Mouse (Mus musculus) v-Abl transformed pro-B cells (cell line): ENCODE data around the gene Hsd3b7.

Source experiments
- in situ Hi-C, 2 experiments: fragments of 400-800 bp; cut with MboI; formaldehyde crosslinking; loops; one replicate each; pipeline ENCODE4 v1.15.1; 2025; ENCODE audit not compliant: unreplicated experiment in 2 of 2

Hsd3b7 gene

DNA sequence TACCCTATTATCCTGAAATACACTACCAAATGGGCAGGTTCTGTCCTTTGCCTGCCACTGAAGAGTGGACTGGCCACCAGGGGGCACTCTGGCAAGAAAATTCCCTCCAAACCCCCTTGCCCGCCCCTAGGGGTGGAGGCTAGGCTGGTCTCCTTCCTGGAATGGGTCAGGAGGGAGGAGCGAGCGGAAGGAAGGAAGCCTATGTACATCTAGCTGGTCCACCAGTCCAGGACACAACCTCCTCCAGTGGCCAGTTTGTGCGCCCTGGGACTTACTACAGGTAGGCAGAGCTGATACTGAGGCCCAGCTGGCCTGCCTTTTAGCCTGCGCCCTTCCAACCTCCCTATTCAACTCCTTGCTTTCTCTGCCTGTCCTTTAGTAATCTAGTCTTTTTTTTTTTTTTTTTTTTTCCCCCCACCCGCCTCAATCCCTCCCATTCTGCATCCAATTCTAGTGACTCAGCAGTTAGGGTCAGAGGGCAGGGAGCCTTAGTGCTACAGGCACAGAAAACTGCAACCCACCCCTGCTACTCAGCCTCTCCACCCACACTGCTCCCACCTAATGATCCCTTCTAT, at the start of gene Hsd3b7:
Gene Hsd3b7 (plus strand): TSS at position 170 of the 575 bp plus-strand sequence.
- in situ Hi-C loops = loop anchor here in 1 of 2 experiments (10.0 kb wide), 1 partner anchor 144 kb away; the partner anchor contains the start of gene Prss36

GRCm38 (mm10) chr7:127751619-127752018, 48.8 kb upstream of the Hsd3b7 start:
- in situ Hi-C loops = no loop called here

DNA sequence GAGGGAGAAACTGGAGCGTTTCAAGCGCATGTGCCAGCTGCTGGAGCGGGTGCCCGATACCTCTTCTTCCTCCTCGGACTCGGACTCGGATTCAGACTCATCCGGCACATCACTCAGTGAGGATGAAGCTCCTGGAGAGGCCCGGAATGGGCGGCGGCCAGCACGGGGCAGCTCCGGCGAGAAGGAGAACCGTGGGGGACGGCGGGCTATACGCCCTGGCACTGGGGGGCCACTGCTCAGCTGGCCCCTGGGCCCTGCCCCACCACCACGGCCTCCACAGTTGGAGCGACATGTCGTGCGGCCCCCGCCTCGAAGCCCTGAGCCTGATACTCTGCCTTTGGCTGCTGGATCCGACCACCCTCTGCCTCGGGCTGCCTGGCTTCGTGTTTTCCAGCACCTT, 48.3 kb upstream of the Hsd3b7 start:
- in situ Hi-C loops = no loop called here

- in situ Hi-C loops = no loop called here
These were observed 47.2 kb upstream of the Hsd3b7 start for GRCm38 (mm10) chr7:127753158-127753557.

DNA sequence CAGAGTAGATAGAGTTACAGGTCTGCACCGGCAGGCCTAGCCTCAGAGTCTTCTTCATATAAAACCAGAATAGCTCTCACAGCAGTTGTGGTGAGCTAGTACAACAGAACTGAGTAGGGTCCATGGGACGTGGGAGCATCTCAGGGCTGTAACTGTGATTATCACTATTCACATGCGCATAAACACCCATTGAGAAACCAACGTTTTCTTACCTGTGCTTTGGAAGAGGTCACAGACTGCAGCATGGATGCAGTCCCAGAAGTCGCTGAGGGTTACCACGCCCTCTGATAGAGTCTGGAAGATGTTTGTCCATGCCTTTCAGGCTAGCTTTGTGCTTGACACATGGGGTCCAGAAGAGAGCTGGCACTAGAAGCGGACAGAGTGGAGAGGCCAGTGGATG, 46.7 kb upstream of the Hsd3b7 start:
- in situ Hi-C loops = no loop called here

GRCm38 (mm10) chr7:127759716-127760115, 40.7 kb upstream of the Hsd3b7 start:
- in situ Hi-C loops = no loop called here

GRCm38 (mm10) chr7:127760478-127760877, 39.9 kb upstream of the Hsd3b7 start:
- in situ Hi-C loops = no loop called here

DNA sequence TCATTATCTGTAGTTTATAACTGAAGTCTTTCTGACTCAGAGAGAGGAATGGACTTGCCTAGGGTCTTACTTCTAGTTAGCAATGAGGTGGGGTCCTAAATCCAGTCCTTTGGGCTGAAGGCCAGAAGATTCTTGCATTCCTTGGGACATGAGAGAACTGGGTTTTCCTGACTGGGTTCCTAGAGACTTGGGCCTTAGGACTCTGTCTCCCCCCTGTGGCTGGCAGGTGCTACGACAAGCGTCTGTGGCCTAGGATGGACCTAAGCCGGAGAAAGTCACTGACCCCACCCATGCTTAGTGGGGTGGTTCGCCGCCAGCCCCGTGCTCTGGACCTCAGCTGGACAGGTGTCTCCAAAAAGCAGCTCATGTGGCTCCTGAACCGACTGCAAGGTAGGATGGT, 39.4 kb upstream of the Hsd3b7 start:
- in situ Hi-C loops = no loop called here

GRCm38 (mm10) chr7:127763642-127764041, 36.8 kb upstream of the Hsd3b7 start:
- in situ Hi-C loops = no loop called here

DNA sequence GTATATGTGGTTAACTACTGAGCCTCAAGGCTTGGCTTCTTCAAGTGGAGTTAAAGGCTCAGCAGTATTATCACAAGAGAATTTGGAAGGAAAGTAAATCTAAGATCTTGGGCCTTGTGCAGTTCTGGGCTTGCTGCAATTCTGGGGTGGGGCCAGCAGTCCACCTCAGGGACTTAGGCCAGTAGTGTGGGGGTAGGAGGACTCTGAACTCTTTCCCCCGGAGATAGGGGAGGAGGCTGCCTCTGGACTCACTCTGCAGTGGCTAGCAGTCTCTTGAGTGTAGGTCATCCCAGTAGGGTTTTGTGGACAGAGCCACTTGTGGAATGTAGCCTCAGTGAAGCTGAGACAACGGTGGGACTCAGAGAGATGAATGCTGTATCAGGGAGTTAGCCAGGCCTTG, 34.6 kb upstream of the Hsd3b7 start:
- in situ Hi-C loops = no loop called here

DNA sequence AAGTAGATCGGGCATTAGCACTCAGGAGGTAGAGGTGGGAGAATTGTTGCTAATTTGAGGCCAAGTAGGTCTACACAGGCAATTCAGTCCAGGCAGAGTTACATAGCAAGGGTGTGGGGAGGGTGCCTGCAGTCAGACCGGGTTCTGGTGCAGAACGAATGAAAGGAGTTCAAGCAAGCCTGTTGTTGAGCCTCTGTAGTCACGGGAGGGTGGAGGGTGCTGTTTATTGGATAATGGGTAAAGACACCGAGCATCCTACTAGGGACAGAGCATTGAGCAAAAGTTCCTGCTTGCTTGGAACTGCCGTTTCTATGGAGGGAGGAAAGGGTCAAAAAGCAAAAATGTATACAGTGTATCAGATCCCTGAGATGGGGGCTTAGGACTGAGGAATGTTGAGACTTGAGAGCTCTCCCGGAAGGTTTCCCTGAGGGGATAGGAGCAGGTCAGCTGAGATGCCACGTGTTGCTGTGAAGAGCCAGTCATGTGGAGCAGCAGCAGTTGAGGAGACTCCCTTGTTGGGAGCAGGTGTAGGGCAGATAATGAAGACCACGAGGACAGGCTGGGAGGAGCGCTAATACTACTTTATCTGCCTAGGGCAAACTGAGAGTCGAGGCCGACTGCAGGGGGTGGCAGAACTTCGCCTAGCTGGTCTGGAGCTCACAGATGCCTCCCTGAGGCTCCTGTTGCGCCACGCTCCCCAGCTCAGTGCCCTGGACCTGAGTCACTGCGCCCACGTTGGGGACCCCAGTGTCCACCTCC, 33.4 kb upstream of the Hsd3b7 start:
- in situ Hi-C loops = no loop called here

- in situ Hi-C loops = no loop called here
These were observed 32.6 kb upstream of the Hsd3b7 start for GRCm38 (mm10) chr7:127767671-127768345.

DNA sequence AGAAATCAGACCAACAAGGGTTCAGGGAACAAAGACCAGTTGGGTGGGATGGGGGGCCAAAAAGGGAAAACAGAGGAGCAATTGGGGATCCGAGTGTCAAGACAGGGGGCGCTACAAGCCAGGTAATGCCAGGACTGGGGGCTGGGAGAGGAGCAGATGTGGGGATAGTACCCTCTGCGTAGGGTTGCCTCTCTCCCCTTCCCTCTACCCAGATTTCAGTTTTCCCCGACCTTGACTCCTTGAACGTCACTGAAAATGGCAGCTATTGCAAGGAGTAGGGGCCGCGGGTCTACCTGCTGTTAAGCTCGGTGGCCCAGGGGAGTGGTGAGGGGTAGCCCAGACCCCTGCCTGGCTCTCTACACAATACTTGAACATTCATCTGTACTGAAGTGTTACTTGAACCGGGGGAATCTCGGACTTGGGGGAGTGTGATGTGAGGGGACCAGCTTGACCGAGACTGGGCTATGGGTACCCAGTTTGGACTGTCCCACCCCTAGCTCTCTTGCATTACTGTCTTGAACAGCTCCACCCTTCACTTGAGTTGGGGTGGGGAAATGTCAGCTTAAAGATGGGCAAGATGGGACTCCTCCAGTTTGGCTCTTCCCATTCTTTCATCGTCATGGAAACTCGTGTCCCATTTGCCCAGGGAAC, 31.9 kb upstream of the Hsd3b7 start:
- in situ Hi-C loops = no loop called here

- in situ Hi-C loops = no loop called here
These were observed 31.3 kb upstream of the Hsd3b7 start for GRCm38 (mm10) chr7:127768997-127769593.

DNA sequence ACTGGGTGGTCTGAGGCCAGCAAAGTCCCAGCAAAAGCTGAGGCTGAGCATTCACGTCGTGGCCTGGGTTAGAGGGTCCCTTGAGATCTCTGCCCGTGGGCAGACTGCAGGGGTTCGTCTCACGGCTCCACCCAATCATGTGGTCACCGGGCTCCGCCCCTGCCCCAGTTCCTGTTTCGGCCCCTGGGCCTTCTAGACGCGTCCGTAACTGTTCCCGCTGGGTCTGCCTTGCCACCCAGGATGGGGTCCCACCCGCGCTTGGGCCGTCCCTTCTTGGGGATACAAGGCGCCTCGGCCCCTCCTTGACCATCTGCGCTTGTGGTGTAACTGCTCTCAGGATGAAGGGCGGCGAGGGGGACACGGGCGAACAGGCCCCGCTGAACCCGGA, 30.8 kb upstream of the Hsd3b7 start, which contains the start of gene Orai3:
Gene Orai3 (plus strand): TSS at position 165 of the 388 bp plus-strand sequence.
- in situ Hi-C loops = loop anchor here (5.0 to 10.0 kb wide), 3 partner anchors 168 to 465 kb away; partner anchors contain the start of genes 9130023H24Rik (in 1 of the 2) and Armc5 (in 1 of the 2)

GRCm38 (mm10) chr7:127770039-127770905, 30.1 kb upstream of the Hsd3b7 start:
- in situ Hi-C loops = loop anchor here (5.0 to 10.0 kb wide), 3 partner anchors 167 to 465 kb away; partner anchors contain the start of genes 9130023H24Rik (in 1 of the 2) and Armc5 (in 1 of the 2)

DNA sequence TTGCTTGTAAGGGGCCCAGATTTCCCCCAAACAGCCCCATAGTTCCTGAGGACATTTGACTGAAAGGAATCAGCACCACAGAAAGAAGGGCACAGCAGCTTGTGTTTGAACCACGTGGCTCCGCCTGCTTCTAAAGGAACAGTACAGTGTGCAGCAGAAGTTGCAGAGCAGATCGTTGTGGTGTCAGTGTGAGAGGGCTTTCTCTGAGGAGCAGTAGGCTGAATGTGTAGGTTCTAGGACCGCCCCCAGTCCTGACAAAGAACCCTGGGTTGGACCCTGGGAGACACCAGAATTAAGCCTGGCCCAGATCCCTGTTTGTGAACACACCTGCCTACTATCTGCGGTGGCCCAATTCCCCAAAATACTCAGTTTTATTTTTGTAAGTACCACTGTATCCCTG, 29.1 kb upstream of the Hsd3b7 start:
- in situ Hi-C loops = loop anchor here (5.0 to 10.0 kb wide), 3 partner anchors 166 to 464 kb away; partner anchors contain the start of genes 9130023H24Rik (in 1 of the 2) and Armc5 (in 1 of the 2)

GRCm38 (mm10) chr7:127772080-127772479, 28.3 kb upstream of the Hsd3b7 start:
- in situ Hi-C loops = loop anchor here (5.0 to 10.0 kb wide), 3 partner anchors 165 to 463 kb away; partner anchors contain the start of genes 9130023H24Rik (in 1 of the 2) and Armc5 (in 1 of the 2)

DNA sequence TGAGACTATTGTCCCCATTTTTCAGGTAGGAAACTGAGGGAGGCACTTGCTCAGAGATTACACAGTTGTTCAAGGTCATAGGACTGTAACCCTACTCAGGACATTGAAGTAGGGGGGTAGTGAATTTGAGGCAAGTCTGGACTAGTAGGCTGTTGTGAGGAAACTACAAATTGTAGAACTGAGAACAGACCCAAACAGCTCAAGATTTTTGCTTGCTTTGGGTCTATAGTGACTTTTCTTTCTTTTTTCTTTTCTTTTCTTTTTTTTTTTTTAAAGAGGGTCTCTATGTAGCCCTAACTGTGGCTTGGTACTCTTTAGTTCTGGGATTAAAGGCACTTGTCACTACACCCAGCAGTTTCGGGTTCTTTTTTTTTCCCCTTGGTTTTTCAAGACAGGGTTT, 27.8 kb upstream of the Hsd3b7 start:
- in situ Hi-C loops = loop anchor here (5.0 to 10.0 kb wide), 3 partner anchors 165 to 462 kb away; partner anchors contain the start of genes 9130023H24Rik (in 1 of the 2) and Armc5 (in 1 of the 2)
